Mouse (Mus musculus) G1E (cell line): ENCODE data around the gene Ascc3. TPM values are rescaled to one million over a fixed set of nuclear protein-coding genes. Genes with fewer than 3 reads are reported as not detected.

Experiments
- ATAC-seq: 2 replicates; pipeline ENCODE4 v1.8.0; 2016; ENCODE audit warnings: mild to moderate bottlenecking; ENCODE audit not compliant: insufficient number of reproducible peaks, poor library complexity, low FRiP score, severe bottlenecking; ENCODE audit errors: extremely low read depth
- DNase-seq: peaks from one replicate; pipeline ENCODE4 v3.0.0; 2012; ENCODE audit warnings: low spot score
- H3K27me3 ChIP-seq: 2 replicates; pipeline ENCODE4 v1.6.1; 2012; ENCODE audit warnings: mild to moderate bottlenecking, low read length, inconsistent platforms; ENCODE audit not compliant: insufficient read depth
- H3K36me3 ChIP-seq: replicated peaks from 2 replicates; pipeline ENCODE3; 2012; ENCODE audit warnings: mild to moderate bottlenecking, inconsistent platforms
- H3K4me1 ChIP-seq: 2 replicates; pipeline ENCODE4 v1.6.1; 2012; ENCODE audit warnings: low read depth, low read length, inconsistent platforms, mixed read lengths; ENCODE audit not compliant: insufficient read depth
- H3K4me3 ChIP-seq: 2 replicates; pipeline ENCODE4 v1.5.1; 2012; ENCODE audit warnings: low read depth, mild to moderate bottlenecking, inconsistent platforms, low read length, moderate library complexity, mixed read lengths
- H3K9me3 ChIP-seq: replicated peaks from 2 replicates; pipeline ENCODE4 v1.6.1; 2012; ENCODE audit warnings: inconsistent platforms
- CTCF ChIP-seq: IDR thresholded peaks from 2 replicates; pipeline ENCODE4 v1.5.1; 2012; ENCODE audit warnings: low read depth, low read length, inconsistent platforms, mixed read lengths
- GATA1 ChIP-seq: IDR thresholded peaks from 2 replicates; pipeline ENCODE4 v1.6.1; 2012; ENCODE audit warnings: borderline replicate concordance, low read length, inconsistent platforms, mixed read lengths
- GATA2 ChIP-seq: IDR thresholded peaks from 2 replicates; pipeline ENCODE4 v1.6.1; 2012; ENCODE audit warnings: low read depth, low read length, inconsistent platforms, borderline replicate concordance
- POLR2AphosphoS5 ChIP-seq: IDR thresholded peaks from 2 replicates; pipeline ENCODE4 v1.6.1; 2012; ENCODE audit warnings: low read depth, low read length, inconsistent platforms; ENCODE audit not compliant: insufficient replicate concordance
- TAL1 ChIP-seq: conservative IDR thresholded peaks from 2 replicates; pipeline ENCODE4 v1.6.1; 2012; ENCODE audit warnings: low read depth, low read length, inconsistent platforms, mixed read lengths
- polyA plus RNA-seq: library from polyadenylated mRNA; stranded (reverse); fragments of >175 nt; gene quantifications from 2 replicates; pipeline ENCODE4 v1.2.3, GENCODE M21; 2012
- total RNA-seq, 2 experiments: library from RNA; stranded (forward) in 1 of 2; stranded (reverse) in 1 of 2; fragments of 200-1000 nt in 1 of 2; fragments of >200 nt in 1 of 2; fragmentation: Nextera tagmentation in 1 of 2; gene quantifications; 2 replicates each; pipeline ENCODE4 v1.2.3; 2014 to 2017

The Ascc3 gene
- total and polyA plus RNA-seq, 3 experiments, result 1.2 to 51.4 (median 31.1) TPM

DNA sequence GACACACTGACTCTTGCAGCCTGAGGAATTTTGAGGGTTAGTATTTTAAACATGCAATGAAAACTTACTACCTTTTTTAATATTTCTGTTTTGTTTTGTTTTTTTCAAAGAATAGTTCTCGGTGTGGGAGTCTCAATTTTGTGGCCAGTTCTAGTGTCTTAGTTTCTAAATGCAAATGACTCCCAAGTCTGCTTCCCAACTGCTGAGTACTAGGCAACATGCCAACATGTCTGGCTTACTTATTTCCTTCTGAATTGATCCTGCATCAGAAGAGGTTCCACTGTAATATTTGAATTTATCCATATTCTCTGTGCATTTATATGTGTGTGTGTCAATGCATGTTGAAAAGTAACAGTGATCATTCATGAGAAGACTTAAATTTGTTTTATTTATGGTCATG is 119.3 kb downstream of the Ascc3 start:
- ATAC-seq (no peak), DNase-seq (no peak)
- H3K36me3 ChIP-seq, result peaks cover 11% of the 10 kb centered on the region
- H3K4me3 ChIP-seq, result no peak overlapping the region
- H3K27me3 ChIP-seq, result no peaks in the 10 kb centered on the region
- no peaks in the 10 kb centered on the region for H3K9me3 ChIP-seq
- H3K4me1 ChIP-seq, result no peaks in the 10 kb centered on the region
- TF ChIP-seq CTCF (no peak), GATA2 (no peak), GATA1 (no peak), POLR2AphosphoS5 (no peak), TAL1 (no peak)

DNA sequence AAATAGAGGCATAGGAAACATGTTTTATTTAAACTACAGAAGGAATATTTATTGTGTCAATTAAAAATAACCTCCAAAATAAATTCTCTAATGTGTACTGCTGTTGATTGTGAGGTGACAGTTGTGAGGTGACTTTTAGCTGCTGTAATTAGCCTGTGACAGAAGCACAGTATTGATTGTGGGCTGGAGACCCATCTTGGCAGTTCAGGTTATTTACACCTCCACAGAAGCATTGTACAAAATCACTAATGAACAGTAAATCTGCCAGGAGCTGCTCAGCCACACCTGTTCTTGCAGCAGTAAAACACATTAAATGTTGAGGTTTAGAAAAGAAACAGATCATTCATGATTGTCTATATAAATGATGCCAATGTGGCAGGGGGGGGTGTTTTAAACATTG is 141.0 kb downstream of the Ascc3 start:
- H3K9me3 ChIP-seq, result no peaks in the 10 kb centered on the region
- ATAC-seq (no peak), DNase-seq (no peak)
- H3K27me3 ChIP-seq, result no peaks in the 10 kb centered on the region
- no peak for TF ChIP-seq POLR2AphosphoS5
- TF ChIP-seq GATA1, result no peak
- TF ChIP-seq TAL1, result no peak
- H3K4me3 ChIP-seq, result no peak overlapping the region
- H3K36me3 ChIP-seq, result peaks cover 8% of the 10 kb centered on the region
- no peaks in the 10 kb centered on the region for H3K4me1 ChIP-seq

DNA sequence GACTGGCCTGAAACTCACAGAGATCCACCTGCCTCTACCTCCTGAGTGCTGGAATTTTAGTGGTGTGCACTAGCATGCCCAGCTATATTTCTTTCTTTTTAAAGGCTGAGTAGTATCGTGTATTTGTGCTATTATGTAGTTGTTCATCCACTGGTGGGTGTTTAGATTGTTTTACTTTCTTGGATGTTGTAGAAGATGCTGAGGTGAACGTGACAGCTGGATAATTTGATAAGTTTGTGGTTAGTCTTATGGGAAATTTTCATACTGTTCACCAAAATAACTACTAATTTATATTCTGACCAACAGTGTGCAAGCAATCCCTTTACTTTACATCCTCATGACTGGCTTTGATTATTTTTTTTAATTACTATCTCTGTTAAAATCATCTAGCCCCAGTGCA is 169.6 kb downstream of the Ascc3 start:
- Histone ChIP-seq H3K4me3 (no peak overlapping the region), H3K36me3 (peaks cover 8% of the 10 kb centered on the region), H3K4me1 (no peaks in the 10 kb centered on the region), H3K27me3 (no peaks in the 10 kb centered on the region), H3K9me3 (no peaks in the 10 kb centered on the region)
- DNase-seq, result no peak
- TF ChIP-seq POLR2AphosphoS5 (no peak), GATA1 (no peak), GATA2 (no peak), TAL1 (no peak), CTCF (no peak)
- ATAC-seq, result no peak

DNA sequence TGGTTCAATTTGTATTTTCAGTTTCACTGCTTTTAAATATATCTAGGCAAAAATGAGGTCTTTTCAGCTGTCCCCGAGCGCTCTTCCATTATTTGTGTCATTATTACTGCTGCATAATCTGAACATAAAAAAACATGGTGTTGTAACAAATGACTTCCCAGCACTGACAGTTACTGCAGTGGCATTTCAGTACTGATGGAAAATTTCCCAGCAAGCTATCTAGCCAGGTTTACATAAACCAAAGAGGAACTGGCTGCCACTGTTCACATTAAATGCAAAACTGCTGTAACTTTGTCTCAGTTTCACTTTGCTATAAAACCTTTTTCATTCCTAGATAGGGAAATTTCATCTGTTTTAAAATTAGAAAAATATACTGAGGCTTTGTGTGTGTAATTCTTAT is 170.5 kb downstream of the Ascc3 start:
- peaks cover 7% of the 10 kb centered on the region for H3K36me3 ChIP-seq
- H3K4me1 ChIP-seq, result no peaks in the 10 kb centered on the region
- no peaks in the 10 kb centered on the region for H3K9me3 ChIP-seq
- TF ChIP-seq CTCF, result no peak
- no peak for TF ChIP-seq GATA1
- TF ChIP-seq GATA2, result no peak
- no peak for TF ChIP-seq POLR2AphosphoS5
- no peak for TF ChIP-seq TAL1
- H3K27me3 ChIP-seq, result no peaks in the 10 kb centered on the region
- no peak for DNase-seq
- ATAC-seq, result no peak
- no peak overlapping the region for H3K4me3 ChIP-seq

DNA sequence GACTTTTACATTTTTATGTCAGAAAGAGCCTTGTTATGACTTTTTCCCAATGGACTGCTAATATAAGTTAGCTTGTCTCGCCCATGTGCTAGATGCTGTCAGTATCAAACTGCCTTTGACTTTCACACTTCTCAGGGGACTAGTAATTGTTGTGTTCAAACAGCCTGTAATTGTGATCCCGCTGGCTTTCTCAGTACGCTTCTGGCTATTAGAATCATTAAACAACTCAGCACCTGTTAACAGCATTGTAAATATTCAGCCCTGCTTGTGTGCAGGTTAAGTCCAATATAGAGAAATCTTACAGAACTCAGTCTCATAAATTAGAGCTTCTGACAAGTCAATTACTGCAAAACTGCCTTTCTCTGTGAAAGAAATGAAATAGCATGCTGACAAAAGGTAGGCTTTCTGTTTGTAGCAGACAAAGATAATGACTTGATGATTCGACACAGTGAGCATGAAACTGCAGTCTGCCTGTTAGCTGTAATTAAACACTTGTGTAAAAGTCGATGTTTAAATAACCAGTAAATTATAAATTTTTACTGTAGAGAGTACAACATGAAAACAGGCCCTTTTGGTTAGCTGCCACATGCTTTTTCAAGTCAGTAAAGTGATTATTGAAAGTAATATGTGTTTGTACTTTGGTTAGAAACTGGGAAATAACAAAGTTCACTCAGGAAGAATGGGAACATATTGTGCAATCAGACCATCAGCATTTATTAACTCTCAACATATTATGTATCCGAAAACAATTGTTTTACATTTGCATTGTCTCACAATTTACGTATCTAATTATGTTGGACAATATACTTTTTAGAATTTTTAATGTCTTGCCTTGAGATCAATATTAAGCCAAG is 171.2 kb downstream of the Ascc3 start:
- DNase-seq (no peak), ATAC-seq (no peak)
- Histone ChIP-seq H3K4me3 (no peak overlapping the region), H3K27me3 (no peaks in the 10 kb centered on the region), H3K4me1 (no peaks in the 10 kb centered on the region), H3K36me3 (peaks cover 5% of the 10 kb centered on the region), H3K9me3 (no peaks in the 10 kb centered on the region)
- no peak for TF ChIP-seq GATA1
- TF ChIP-seq GATA2, result no peak
- no peak for TF ChIP-seq POLR2AphosphoS5
- TF ChIP-seq CTCF, result no peak
- no peak for TF ChIP-seq TAL1

DNA sequence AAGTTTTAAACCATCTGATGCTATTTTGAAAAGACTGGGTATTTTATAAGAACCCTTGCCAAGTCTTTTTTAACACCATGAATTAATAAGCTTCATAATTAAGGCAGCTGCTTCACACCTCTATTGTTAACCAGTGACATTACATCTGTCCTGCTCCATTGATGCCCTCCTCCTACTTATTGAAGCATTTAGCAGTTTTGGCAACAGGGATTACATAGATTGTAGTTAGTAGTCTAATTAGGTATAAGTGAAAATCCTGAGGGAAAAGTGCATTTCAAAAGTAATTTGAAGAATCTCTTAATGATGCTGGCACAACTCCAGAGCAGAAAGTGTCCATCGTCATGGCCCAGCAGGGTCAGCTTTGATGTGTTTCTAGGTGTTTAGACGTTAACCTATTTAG is 180.3 kb downstream of the Ascc3 start:
- no peaks in the 10 kb centered on the region for H3K4me1 ChIP-seq
- H3K36me3 ChIP-seq, result peaks cover 3% of the 10 kb centered on the region
- H3K9me3 ChIP-seq, result no peaks in the 10 kb centered on the region
- H3K4me3 ChIP-seq, result no peak overlapping the region
- TF ChIP-seq GATA1, result no peak
- TF ChIP-seq TAL1, result no peak
- no peak for TF ChIP-seq GATA2
- TF ChIP-seq CTCF, result no peak
- TF ChIP-seq POLR2AphosphoS5, result no peak
- no peaks in the 10 kb centered on the region for H3K27me3 ChIP-seq
- no peak for DNase-seq
- no peak for ATAC-seq
